Mouse (Mus musculus): Measurements from ENCODE around the gene Hist1h4h.

DNA sequence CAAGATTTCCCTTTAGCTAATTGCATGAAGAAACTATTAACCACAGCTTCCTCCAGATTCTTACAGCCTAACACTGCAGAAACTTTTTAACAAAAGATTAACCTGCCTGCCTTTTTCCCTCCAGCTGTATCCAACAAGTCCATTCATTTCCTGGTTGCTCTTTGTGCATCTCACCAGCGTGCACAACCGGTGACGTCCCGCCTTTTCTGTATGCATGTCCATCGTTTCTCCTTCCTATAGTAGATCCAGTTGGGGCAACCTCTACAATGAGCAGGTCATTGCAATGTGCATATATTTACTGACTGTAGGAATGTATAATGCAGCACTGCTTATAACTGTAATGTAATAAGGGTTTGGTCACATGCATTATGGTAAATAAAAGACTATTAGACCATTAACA is 6.9 kb upstream of the Hist1h4h start:
- TF ChIP-seq CTCF (IDR thresholded peaks at IDR 0.05; ENCODE audit: borderline replicate concordance, insufficient read depth, low read length) (no peak), POLR2A (IDR thresholded peaks at IDR 0.05; ENCODE audit: low read depth, low read length) (no peak)
